ENCODE assay signal across 9 mouse cellular contexts in the genomic region with DNA sequence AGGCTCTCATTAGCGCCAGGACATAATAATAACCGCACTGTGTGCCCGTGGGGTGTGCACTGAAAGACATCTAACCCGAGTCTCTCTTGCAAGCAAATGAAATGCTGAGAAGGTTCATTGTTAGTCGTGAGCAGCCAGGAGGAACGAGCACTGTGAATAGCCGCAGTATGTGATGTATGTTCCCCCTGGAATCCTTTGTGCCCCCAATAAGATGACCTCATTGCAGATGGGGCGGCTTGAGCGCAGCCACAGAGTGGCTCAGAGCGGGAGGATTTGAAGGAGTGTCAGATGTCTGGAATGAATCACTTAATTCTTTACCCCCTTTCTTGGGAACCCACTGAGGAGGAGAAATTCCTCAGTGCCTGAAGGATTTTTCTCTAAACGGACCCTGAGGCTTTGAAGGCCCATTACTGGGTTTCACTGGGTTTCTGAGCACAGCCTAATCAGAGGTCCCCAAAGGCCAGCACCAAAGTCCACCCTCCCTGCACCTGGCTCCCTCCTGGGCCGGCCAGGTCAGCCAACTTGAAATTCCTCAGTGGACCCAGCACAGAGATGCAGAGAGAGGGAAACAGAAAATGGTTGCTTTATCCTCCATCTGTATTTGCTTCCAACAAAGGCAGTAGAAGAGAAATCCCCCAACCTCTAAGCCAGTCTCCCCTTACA. TPM values are rescaled to one million over a fixed set of nuclear protein-coding genes. Genes with fewer than 3 reads are reported as not detected.
DNase-seq lines count a peak whose midpoint lies in the region; ATAC-seq lines count a peak whose summit lies in the region.
"Had no signal": no experiment of that assay in that cellular context is flagged by ENCODE, and none has a peak within 500 bp of the region (broad histone marks: within the 10 kb centered on the region; RNA-seq: fewer than 3 reads in every experiment).

No protein-coding gene starts in this region.

- peak; percentile 18 for DNase-seq in right cerebral cortex, postnatal 25 days
- no peak for DNase-seq in right cerebral cortex, postnatal 14 days
- peak; percentile 84 for DNase-seq in forebrain, embryonic 10.5 days (ENCODE audit: extremely low spot score, low spot score)
- DNase-seq in layer of hippocampus, adult 9-11 months = peak; percentile 80
- DNase-seq in retina, postnatal 7 days (ENCODE audit: low read depth, low spot score) = peak; percentile 17
- no peak for DNase-seq in spleen, postnatal 4 days (ENCODE audit: low spot score in 2 of 2)

- peak overlapping the region; percentile 97 for H3K27ac ChIP-seq in forebrain, embryonic 10.5 days

- peaks cover 71% of the 10 kb centered on the region for H3K4me1 ChIP-seq in forebrain, embryonic 10.5 days

- ATAC-seq in erythroblast, adult 5-6 weeks (replicated peaks; ENCODE audit: low FRiP score, poor library complexity, severe bottlenecking) = no peak

- no peaks in the 10 kb centered on the region for H3K36me3 ChIP-seq in forebrain, embryonic 10.5 days (replicated peaks)

- no peaks in the 10 kb centered on the region for H3K27me3 ChIP-seq in forebrain, embryonic 10.5 days (ENCODE audit: poor library complexity, severe bottlenecking)

- H3K9me3 ChIP-seq in forebrain, embryonic 10.5 days = no peaks in the 10 kb centered on the region

- H3K4me3 ChIP-seq in forebrain, embryonic 10.5 days = peak overlapping the region; percentile 23; the same call in 1 of the 2 replicates

- 1% methylated on average over 12 of the region's 12 CpGs for WGBS in forebrain, embryonic 10.5 days

RNA-seq across cellular contexts. Expression of a gene that starts 43.5 kb away (rescaled TPM):
- not detected in 2 replicates for polyA plus RNA-seq in forebrain, embryonic 10.5 days (2016; fragmentation: Nextera tagmentation; extraction: Ambion mirVana)
- not detected in 2 replicates for total RNA-seq in erythroblast, adult 5-6 weeks (2015; ENCODE audit: low replicate concordance)
- total RNA-seq in erythroblast, adult 5-6 weeks (2017; ENCODE audit: low replicate concordance) = not detected in 2 replicates
- polyA plus RNA-seq: large intestine, adult 2 months; spleen, adult 2 months had no signal

Comparison
In these comparisons a context has a peak if more than half of its experiments do, and no peak if none do; other contexts are left out.
1. DNase-seq: peak in right cerebral cortex, postnatal 25 days (single experiment), forebrain, embryonic 10.5 days (single experiment), layer of hippocampus, adult 9-11 months (single experiment) and retina, postnatal 7 days (single experiment); none in right cerebral cortex, postnatal 14 days (single experiment) and spleen, postnatal 4 days (0 of 2).